Mouse (Mus musculus): ENCODE measurements around the gene Pfkm. TPM values are rescaled to one million over a fixed set of nuclear protein-coding genes. Genes with fewer than 3 reads are reported as not detected.

Pfkm gene
- total RNA-seq (2021): 100 to 1,000 TPM; 887 to 925 TPM

DNA sequence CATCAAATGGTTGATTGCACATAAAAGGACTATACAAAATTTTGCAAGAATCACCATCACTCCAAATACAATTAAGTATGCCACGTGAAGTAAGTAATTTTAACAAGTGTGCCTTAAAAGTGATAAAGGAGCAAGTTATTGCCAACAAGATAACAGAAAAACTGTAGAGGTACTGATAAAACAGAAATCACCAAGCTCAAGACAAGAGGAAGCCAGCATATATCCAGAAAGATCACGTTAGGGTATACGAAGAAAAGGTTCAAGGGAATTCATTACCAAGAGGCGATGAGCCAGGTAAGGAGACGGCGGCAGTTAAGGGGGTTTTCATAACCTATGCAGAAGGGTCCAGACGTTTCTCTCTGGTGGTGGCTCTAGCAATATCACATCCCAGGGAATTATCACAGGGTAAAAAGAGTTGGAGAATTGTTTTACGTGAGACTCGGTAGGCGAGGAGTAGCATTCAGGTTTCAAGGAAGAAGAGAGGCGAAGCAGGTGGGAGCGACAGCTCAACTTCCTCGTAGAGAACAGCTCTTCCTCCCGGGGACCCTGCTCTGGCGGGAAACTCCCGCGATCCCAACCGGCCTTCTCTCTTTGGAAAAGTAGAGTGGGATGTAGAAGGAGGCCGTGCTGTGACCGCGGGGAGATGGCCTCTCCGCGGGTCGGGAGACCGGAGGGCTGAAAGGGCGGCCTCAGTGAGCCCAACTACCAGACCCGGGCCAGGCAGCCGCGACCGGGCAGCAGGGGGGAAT lies at the start of gene Pfkm:
Pfkm (plus strand) TSS at position 218 of the 749 bp plus-strand sequence.
- intact Hi-C loops (cut with DNase I): loop anchor here (2.0 to 5.0 kb wide), 3 partner anchors 16 to 295 kb away; no protein-coding TSS in a partner anchor
- DNase-seq (ENCODE audit: low spot score): no peak

GRCm38 (mm10) chr15:98043967-98044366 lies 48.4 kb upstream of the Pfkm start:
- DNase-seq (ENCODE audit: low spot score): no peak
- intact Hi-C loops (cut with DNase I): no loop called here

DNA sequence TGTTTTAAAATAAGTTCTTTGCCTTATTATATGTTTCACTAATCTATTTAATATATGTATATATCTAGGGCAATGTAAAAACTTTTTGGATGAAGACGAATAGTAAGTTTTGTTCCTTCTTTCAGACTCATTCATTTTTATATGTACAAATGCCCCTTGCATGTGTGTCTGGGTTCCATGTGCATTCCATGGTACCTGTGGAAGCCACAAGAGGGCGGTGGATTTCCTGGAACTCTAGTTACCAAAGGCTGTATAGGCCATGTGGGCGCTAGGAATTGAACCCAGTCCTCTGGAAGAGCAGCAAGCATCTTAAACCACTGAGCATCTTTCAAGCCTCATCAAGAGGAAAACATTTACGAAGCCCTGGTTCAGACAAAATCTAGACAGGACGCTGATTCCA lies 48.0 kb upstream of the Pfkm start:
- intact Hi-C loops (cut with DNase I): no loop called here
- DNase-seq (ENCODE audit: low spot score): no peak

- intact Hi-C loops (cut with DNase I): no loop called here
- DNase-seq (ENCODE audit: low spot score): no peak
Measured at GRCm38 (mm10) chr15:98048918-98049700, 43.3 kb upstream of the Pfkm start.

GRCm38 (mm10) chr15:98051685-98052084 lies 40.7 kb upstream of the Pfkm start:
- intact Hi-C loops (cut with DNase I): no loop called here
- DNase-seq (ENCODE audit: low spot score): no peak

GRCm38 (mm10) chr15:98055246-98055645 lies 37.1 kb upstream of the Pfkm start:
- DNase-seq (ENCODE audit: low spot score): no peak
- intact Hi-C loops (cut with DNase I): no loop called here

- intact Hi-C loops (cut with DNase I): no loop called here
- DNase-seq (ENCODE audit: low spot score): no peak
Measured at GRCm38 (mm10) chr15:98065881-98066280, 26.5 kb upstream of the Pfkm start.

- no peak for DNase-seq (ENCODE audit: low spot score)
- intact Hi-C loops (cut with DNase I): no loop called here
Measured at GRCm38 (mm10) chr15:98066602-98067001, 25.8 kb upstream of the Pfkm start.

- intact Hi-C loops (cut with DNase I): no loop called here
Measured at GRCm38 (mm10) chr15:98067492-98067891, 24.9 kb upstream of the Pfkm start.

DNA sequence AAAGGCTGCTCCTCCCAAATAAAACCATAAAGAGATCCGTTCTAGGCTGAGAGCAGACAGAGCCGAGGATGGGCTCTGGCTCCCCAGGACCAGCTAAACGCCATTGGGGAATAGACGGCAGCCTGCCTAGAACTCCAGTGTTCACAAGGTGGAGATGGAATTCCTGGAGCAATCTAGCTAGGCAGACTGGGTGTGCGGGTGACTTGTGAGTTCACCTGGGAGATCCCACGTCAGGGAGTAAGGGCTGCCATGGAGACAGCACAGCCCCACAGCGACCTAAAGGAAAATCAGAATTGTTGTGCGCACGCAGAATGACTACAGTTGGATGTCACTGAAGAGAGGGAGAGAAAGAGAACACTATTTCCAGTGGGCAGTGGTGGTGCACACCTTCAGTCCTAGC lies 23.9 kb upstream of the Pfkm start:
- intact Hi-C loops (cut with DNase I): no loop called here

More at GRCm38 (mm10) chr15:98067492-98067891, 24.9 kb upstream of the Pfkm start:
- DNase-seq (ENCODE audit: low spot score): no peak

DNA sequence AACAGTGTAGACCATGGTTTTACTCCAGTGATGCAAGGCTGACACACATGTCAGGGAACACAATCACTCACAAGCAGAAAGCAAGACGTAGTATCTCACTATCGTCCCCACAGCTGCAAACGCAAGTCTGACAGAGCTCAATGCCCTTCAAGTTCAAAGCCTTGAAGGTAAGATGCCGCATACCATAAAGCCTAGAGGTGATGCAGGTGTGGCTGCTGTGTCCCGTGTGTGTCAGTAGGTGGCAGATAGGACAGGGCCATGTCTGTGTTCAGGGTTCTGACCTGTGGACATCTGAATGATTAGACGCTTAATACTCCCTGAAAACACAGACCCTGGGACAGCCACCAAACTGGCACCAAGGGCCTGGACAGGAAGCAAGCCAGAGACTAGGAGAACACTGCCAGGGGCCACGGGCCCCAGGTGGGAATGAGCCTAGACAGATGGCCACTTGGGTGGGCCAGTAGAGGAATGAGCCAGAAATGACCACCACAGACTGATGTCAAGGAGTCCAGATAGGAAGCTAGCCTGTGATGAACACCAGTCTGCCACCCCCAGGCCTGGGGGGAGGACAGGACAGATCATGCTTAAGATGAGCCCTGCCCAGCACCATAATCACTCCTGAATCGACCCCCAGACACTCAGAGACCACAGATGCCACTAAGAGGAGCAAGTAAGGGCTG lies 22.7 kb upstream of the Pfkm start:
- intact Hi-C loops (cut with DNase I): no loop called here
- no peak for DNase-seq (ENCODE audit: low spot score)

More for the DNA sequence above, 23.9 kb upstream of the Pfkm start:
- no peak for DNase-seq (ENCODE audit: low spot score)

- DNase-seq (ENCODE audit: low spot score): no peak
- intact Hi-C loops (cut with DNase I): no loop called here
Measured at GRCm38 (mm10) chr15:98070376-98070775, 22.0 kb upstream of the Pfkm start.

DNA sequence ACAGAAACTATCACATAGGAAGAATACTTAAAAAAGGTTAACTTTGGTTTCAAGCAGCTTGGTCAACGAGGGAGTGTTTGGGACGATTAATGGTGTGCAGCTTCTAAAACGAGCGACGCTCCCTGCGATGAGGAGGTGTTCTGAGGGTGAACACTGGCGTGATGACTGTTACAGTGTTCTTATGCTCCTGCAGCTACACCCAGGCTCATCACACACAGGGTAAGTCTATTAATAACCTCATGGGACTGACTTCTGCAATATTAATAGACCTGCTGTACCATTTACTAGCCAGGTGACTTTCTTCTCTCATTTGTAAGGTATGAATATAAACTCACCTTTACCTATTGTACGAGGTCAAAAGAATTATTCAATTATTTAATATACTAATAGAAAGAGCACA lies 17.9 kb upstream of the Pfkm start:
- intact Hi-C loops (cut with DNase I): no loop called here
- DNase-seq (ENCODE audit: low spot score): no peak

DNA sequence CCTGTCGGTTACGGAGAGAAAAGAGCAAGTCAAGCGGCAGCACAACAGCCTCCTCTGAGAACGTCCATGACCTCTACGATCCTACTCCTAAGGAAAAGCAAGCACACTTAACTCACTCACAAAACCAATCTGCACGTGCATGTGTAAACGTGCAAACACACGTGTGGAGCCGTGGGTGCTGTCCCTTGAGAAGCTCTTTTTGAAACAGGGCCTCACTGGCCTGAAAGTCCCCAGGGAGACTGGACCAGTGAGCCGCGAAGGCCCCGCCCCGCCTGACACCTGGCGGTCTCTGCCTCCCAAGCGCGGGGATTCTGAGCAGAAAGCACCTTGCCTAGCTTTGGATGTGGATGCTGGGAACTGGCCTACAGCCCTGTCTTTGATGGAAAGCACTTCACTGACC lies 17.4 kb upstream of the Pfkm start:
- intact Hi-C loops (cut with DNase I): no loop called here
- DNase-seq (ENCODE audit: low spot score): no peak

DNA sequence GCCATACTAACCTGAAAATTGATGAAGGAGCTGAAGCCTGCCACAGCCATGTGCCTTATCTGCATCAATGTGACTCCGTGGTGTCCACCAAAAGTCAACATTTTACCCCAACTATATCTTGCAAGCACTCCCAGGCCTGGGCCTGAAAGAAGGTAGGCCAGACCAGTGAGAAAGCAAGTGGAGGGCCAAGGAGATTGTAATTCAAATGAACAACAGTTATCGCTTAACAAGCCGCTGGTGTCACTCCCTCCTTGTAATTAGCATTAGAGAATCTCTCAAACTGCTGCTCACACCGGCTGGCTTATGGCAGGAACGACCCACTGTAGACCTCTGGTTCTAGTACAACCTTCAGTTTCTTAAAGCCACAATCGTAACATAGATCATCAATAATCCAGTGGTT lies 15.5 kb upstream of the Pfkm start:
- intact Hi-C loops (cut with DNase I): no loop called here
- no peak for DNase-seq (ENCODE audit: low spot score)

DNA sequence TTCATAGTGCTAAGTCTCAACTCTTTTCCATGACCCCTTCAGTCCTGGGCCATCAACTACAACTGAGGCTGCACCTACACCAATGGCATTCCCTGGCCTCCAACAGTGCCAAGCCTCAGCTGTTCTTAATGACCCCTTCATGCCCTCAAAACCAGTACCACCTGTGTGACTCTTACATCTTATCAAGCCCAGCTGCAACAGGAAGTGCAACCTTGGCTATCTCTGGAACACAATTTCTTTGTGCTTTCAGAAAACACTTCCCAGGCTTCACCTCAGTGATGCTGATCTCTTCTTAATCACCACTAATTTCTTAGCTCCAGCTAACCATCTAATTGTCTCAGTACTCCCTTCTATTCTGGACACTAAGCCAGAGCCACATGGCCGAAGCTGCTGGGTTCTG lies 3.5 kb upstream of the Pfkm start:
- DNase-seq (ENCODE audit: low spot score): no peak

GRCm38 (mm10) chr15:98089421-98090183 lies 2.8 kb upstream of the Pfkm start:
- no peak for DNase-seq (ENCODE audit: low spot score)
- intact Hi-C loops (cut with DNase I): loop anchor here (1.0 to 5.0 kb wide), 3 partner anchors 64 to 298 kb away; no protein-coding TSS in a partner anchor

More for the DNA sequence above, 3.5 kb upstream of the Pfkm start:
- intact Hi-C loops (cut with DNase I): loop anchor here (1.0 kb wide), 1 partner anchor 64 kb away; no protein-coding TSS in a partner anchor

- DNase-seq (ENCODE audit: low spot score): no peak
- intact Hi-C loops (cut with DNase I): loop anchor here (2.0 to 5.0 kb wide), 3 partner anchors 17 to 295 kb away; no protein-coding TSS in a partner anchor
Measured at GRCm38 (mm10) chr15:98091841-98092240, 548 bp upstream of the Pfkm start.

GRCm38 (mm10) chr15:98093121-98094011 lies 977 bp downstream of the Pfkm start, which contains the start of gene Senp1:
Gene Senp1, minus strand, starts transcription at chr15:98093744.
- intact Hi-C loops (cut with DNase I): loop anchor here (2.0 to 5.0 kb wide), 3 partner anchors 15 to 294 kb away; no protein-coding TSS in a partner anchor
- DNase-seq (ENCODE audit: low spot score): peak; percentile 85

Data from heart, postnatal 25 days (tissue).